ENCODE assay signal across 15 mouse cellular contexts in genomic region chr3:117459507-117459906, GRCm38 (mm10).
"Had no signal": no experiment of that assay in that cellular context is flagged by ENCODE, and none has a peak within 500 bp of the region (broad histone marks: within the 10 kb centered on the region; RNA-seq: fewer than 3 reads in every experiment).

No protein-coding gene starts in this region.

- H3K4me3 ChIP-seq: layer of hippocampus, adult 2 months; limb, embryonic 10.5 days; limb, embryonic 13.5 days; liver, embryonic 13.5 days had no signal

- H3K27ac ChIP-seq: kidney, postnatal 0 days; layer of hippocampus, adult 2 months; limb, embryonic 10.5 days; limb, embryonic 13.5 days; liver, embryonic 13.5 days had no signal

- DNase-seq: kidney, adult 2 months; kidney, postnatal 25 days; layer of hippocampus, adult 9-11 months; liver; liver, embryonic 13.5 days; lung, adult 2 months; lung, postnatal 14 days; lung, postnatal 4 days; midbrain, embryonic 14.5 days; thymus, adult 2 months; thymus, postnatal 25 days had no signal

- H3K4me1 ChIP-seq: limb, embryonic 10.5 days; limb, embryonic 13.5 days; liver, embryonic 13.5 days had no signal
